Mouse (Mus musculus) midbrain, embryonic 11.5 days (tissue): ENCODE data around the gene Szt2. TPM values are rescaled to one million over a fixed set of nuclear protein-coding genes. Genes with fewer than 3 reads are reported as not detected.
A peak's percentile ranks its signal among the peaks of the same experiment; 100 is the strongest.

Experiments used
- ATAC-seq: fragments of 200-750 bp; cut with Nextera tagmentation; 2 replicates; pipeline ENCODE4 v1.8.0; 2017; ENCODE audit warnings: moderate TSS enrichment, moderate library complexity; ENCODE audit not compliant: low FRiP score
- DNase-seq: peaks from one replicate; pipeline ENCODE4 v3.0.0; 2015; ENCODE audit warnings: low spot score; ENCODE audit errors: missing footprints
- H3K27ac ChIP-seq: fragments of 300-500 bp; sonication (generic); 2 replicates; pipeline ENCODE4 v1.5.1; 2014; ENCODE audit warnings: low read depth, low read length
- H3K27me3 ChIP-seq: fragments of 300-500 bp; sonication (generic); 2 replicates; pipeline ENCODE4 v1.6.1; 2014; ENCODE audit warnings: mild to moderate bottlenecking, low read length, moderate library complexity, mixed read lengths; ENCODE audit not compliant: control insufficient read depth, insufficient read depth
- H3K36me3 ChIP-seq: fragments of 300-500 bp; sonication (generic); 2 replicates; pipeline ENCODE4 v1.6.1; 2014; ENCODE audit warnings: mild to moderate bottlenecking, low read length, moderate library complexity, mixed read lengths; ENCODE audit not compliant: control insufficient read depth, insufficient read depth
- H3K4me1 ChIP-seq: fragments of 300-500 bp; sonication (generic); 2 replicates; pipeline ENCODE4 v1.6.1; 2014; ENCODE audit warnings: low read length; ENCODE audit not compliant: control insufficient read depth, insufficient read depth
- H3K4me2 ChIP-seq: fragments of 300-500 bp; sonication (generic); 2 replicates; pipeline ENCODE4 v1.6.1; 2014; ENCODE audit warnings: mild to moderate bottlenecking, moderate library complexity
- H3K4me3 ChIP-seq: fragments of 300-500 bp; sonication (generic); 2 replicates; pipeline ENCODE4 v1.5.1; 2014; ENCODE audit warnings: low read depth, low read length
- H3K9ac ChIP-seq: fragments of 300-500 bp; sonication (generic); 2 replicates; pipeline ENCODE4 v1.6.1; 2014; ENCODE audit warnings: low read length
- H3K9me3 ChIP-seq: fragments of 300-500 bp; sonication (generic); 2 replicates; pipeline ENCODE4 v1.6.1; 2016; ENCODE audit warnings: low read length; ENCODE audit not compliant: control insufficient read depth
- WGBS: fragments of 180-500 bp; shearing (Covaris S2); extraction: QIAGEN DNeasy Blood & Tissue Kit; methylation state at CpG from one replicate; pipeline ENCODE4 v1.1.7; 2014; 5-methylcytosine and 5-hydroxymethylcytosine counted together
- polyA plus RNA-seq: library from polyadenylated mRNA; unstranded; fragments of >200 nt; fragmentation: Nextera tagmentation; extraction: Ambion mirVana; gene quantifications from 2 replicates; pipeline ENCODE4 v1.2.1, GENCODE M21; 2014

Gene Szt2
- polyA plus RNA-seq: 7.8 and 8.2 TPM in 2 replicates

GRCm38 (mm10) chr4:118409142-118409900, at the start of gene Szt2, which contains the start of gene Med8:
Szt2 (minus strand) TSS chr4:118409273.
Med8 (plus strand) TSS chr4:118409337.
- H3K4me3 ChIP-seq: peak within 1 kb of the TSS; percentile 88

GRCm38 (mm10) chr4:118457345-118457975, 48.4 kb upstream of the Szt2 start, which contains the start of gene Mpl:
Mpl (minus strand) TSS chr4:118457513.
- H3K36me3 ChIP-seq: no peaks in the 10 kb centered on the region
- no peak within 1 kb of the TSS for H3K4me3 ChIP-seq
- no peaks in the 10 kb centered on the region for H3K9me3 ChIP-seq
- ATAC-seq (no peak), DNase-seq (peak; percentile 68)
- no peaks in the 10 kb centered on the region for H3K4me1 ChIP-seq
- no peak within 1 kb of the TSS for H3K9ac ChIP-seq
- H3K27ac ChIP-seq: no peak within 1 kb of the TSS
- no peak within 1 kb of the TSS for H3K4me2 ChIP-seq
- H3K27me3 ChIP-seq: no peaks in the 10 kb centered on the region
- 70% methylated on average over 9 of the region's 9 CpGs for WGBS

More at GRCm38 (mm10) chr4:118409142-118409900, at the start of gene Szt2, which contains the start of gene Med8:
- Histone ChIP-seq H3K4me1 (peaks cover 16% of the 10 kb centered on the region), H3K27ac (no peak within 1 kb of the TSS), H3K36me3 (peaks cover 9% of the 10 kb centered on the region), H3K9ac (peak within 1 kb of the TSS; percentile 91), H3K4me2 (peak within 1 kb of the TSS; percentile 93), H3K27me3 (no peaks in the 10 kb centered on the region), H3K9me3 (no peaks in the 10 kb centered on the region)
- WGBS: under 1% methylated on average over 53 of the region's 53 CpGs
- ATAC-seq (peak; percentile 97), DNase-seq (peak; percentile 97)

GRCm38 (mm10) chr4:118446415-118447153, 37.5 kb upstream of the Szt2 start:
- Histone ChIP-seq H3K4me3 (peak overlapping the region; percentile 30), H3K36me3 (no peaks in the 10 kb centered on the region), H3K27ac (no peak overlapping the region), H3K27me3 (no peaks in the 10 kb centered on the region), H3K9ac (peak overlapping the region; percentile 47), H3K4me1 (no peaks in the 10 kb centered on the region), H3K9me3 (no peaks in the 10 kb centered on the region), H3K4me2 (peak overlapping the region; percentile 66)
- peak; percentile 91 for DNase-seq
- 27% methylated on average over 24 of the region's 24 CpGs for WGBS
- ATAC-seq: peak; percentile 53

GRCm38 (mm10) chr4:118445781-118446414, 36.8 kb upstream of the Szt2 start:
- Histone ChIP-seq H3K9ac (peak overlapping the region; percentile 47), H3K27ac (no peak overlapping the region), H3K4me2 (peak overlapping the region; percentile 66), H3K9me3 (no peaks in the 10 kb centered on the region), H3K4me3 (peak overlapping the region; percentile 30), H3K36me3 (no peaks in the 10 kb centered on the region), H3K27me3 (no peaks in the 10 kb centered on the region), H3K4me1 (no peaks in the 10 kb centered on the region)
- 15% methylated on average over 18 of the region's 18 CpGs for WGBS
- ATAC-seq (peak; percentile 77), DNase-seq (peak; percentile 88)

GRCm38 (mm10) chr4:118445088-118445487, 36.0 kb upstream of the Szt2 start:
- Histone ChIP-seq H3K36me3 (no peaks in the 10 kb centered on the region), H3K9me3 (no peaks in the 10 kb centered on the region), H3K4me2 (no peak overlapping the region), H3K9ac (no peak overlapping the region), H3K27ac (no peak overlapping the region), H3K27me3 (no peaks in the 10 kb centered on the region), H3K4me3 (no peak overlapping the region), H3K4me1 (no peaks in the 10 kb centered on the region)
- 83% methylated on average over 10 of the region's 10 CpGs for WGBS
- ATAC-seq: no peak
- peak; percentile 66 for DNase-seq

- Histone ChIP-seq H3K4me3 (peak overlapping the region; percentile 86), H3K36me3 (peaks cover 10% of the 10 kb centered on the region; the same call in 1 of the 2 replicates), H3K9ac (peak overlapping the region; percentile 79), H3K27ac (peak overlapping the region; percentile 82), H3K9me3 (no peaks in the 10 kb centered on the region), H3K4me1 (peaks cover 27% of the 10 kb centered on the region), H3K4me2 (peak overlapping the region; percentile 87), H3K27me3 (no peaks in the 10 kb centered on the region)
- ATAC-seq: peak; percentile 25; the same call in 1 of the 2 replicates
- peak; percentile 94 for DNase-seq
- WGBS: 9% methylated on average over 12 of the region's 12 CpGs
Observed at GRCm38 (mm10) chr4:118437829-118438253, 28.8 kb upstream of the Szt2 start.

- peak within 1 kb of the TSS; percentile 86 for H3K4me3 ChIP-seq
- peak; percentile 96 for ATAC-seq
- under 1% methylated on average over 67 of the region's 67 CpGs for WGBS
- peaks cover 27% of the 10 kb centered on the region for H3K4me1 ChIP-seq
- H3K4me2 ChIP-seq: peak within 1 kb of the TSS; percentile 87
- peak; percentile 97 for DNase-seq
- no peaks in the 10 kb centered on the region for H3K27me3 ChIP-seq
- no peaks in the 10 kb centered on the region for H3K9me3 ChIP-seq
- peaks cover 17% of the 10 kb centered on the region for H3K36me3 ChIP-seq
- H3K9ac ChIP-seq: peak within 1 kb of the TSS; percentile 90
- H3K27ac ChIP-seq: peak within 1 kb of the TSS; percentile 82
Observed at GRCm38 (mm10) chr4:118436820-118437603, 27.9 kb upstream of the Szt2 start, which contains the start of gene Cdc20. Cdc20 (minus strand) TSS chr4:118437352.

- H3K9ac ChIP-seq: no peak overlapping the region
- no peaks in the 10 kb centered on the region for H3K27me3 ChIP-seq
- 64% methylated on average over 8 of the region's 8 CpGs for WGBS
- no peak overlapping the region for H3K4me2 ChIP-seq
- no peak overlapping the region for H3K4me3 ChIP-seq
- H3K9me3 ChIP-seq: no peaks in the 10 kb centered on the region
- no peak for DNase-seq
- H3K36me3 ChIP-seq: peaks cover 25% of the 10 kb centered on the region
- no peak for ATAC-seq
- H3K27ac ChIP-seq: no peak overlapping the region
- peaks cover 37% of the 10 kb centered on the region for H3K4me1 ChIP-seq
Observed at GRCm38 (mm10) chr4:118432332-118432731, 23.3 kb upstream of the Szt2 start.
